Mouse (Mus musculus) adrenal gland, postnatal 0 days (tissue): ENCODE measurements around the gene Hnrnpr. TPM values are rescaled to one million over a fixed set of nuclear protein-coding genes. Genes with fewer than 3 reads are reported as not detected.

Experiments
- polyA plus RNA-seq: library from polyadenylated mRNA; unstranded; fragments of >200 nt; fragmentation: Nextera tagmentation; extraction: Ambion mirVana; gene quantifications from 2 replicates; pipeline ENCODE4 v1.2.1, GENCODE M21; 2015

The Hnrnpr gene
- polyA plus RNA-seq = 66.3 and 85.8 TPM in 2 replicates

DNA sequence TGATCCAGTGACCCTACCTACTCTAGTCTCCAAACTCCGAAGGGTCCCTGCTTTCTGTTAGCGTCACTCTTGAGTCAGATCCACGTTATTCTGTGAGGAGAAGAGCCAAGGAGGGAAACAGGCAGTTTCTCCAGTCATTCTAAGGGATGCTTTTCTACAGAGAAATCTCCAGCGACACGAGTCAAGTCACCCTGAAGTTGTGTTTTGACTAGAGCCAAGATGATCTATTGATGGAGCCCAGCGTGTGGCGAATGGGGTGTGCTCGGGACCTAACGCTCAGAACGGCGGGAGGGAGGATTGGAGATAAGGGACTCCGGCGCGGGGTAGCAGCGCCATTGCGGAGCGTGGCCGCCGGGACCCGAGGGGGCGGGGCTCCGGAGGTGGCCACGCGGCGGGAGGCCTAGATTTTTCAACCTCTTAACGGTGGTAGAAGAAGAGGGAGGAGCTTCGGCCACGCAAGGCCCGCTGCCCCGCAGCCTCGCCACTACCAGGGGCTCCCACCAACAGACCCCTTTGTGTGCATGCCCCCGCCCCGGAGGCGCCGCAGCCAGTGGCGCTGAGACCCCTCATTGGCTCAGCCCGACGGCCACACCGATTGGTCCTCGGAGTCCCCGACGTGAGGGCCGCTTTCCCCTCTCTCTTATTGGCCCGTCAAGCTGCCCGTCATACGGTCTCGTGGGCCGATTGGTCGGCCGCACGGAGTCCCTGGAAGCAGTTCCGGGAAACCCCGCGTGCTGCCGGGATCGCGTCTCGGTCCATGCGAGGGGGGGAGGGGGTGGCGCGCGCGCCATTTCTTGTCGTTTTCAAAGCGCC is at the start of gene Hnrnpr:
TSS of gene Hnrnpr (plus strand) at position 714 of the 813 bp plus-strand sequence.

GRCm38 (mm10) chr4:136284455-136284854 is 26.3 kb upstream of the Hnrnpr start, which contains the start of gene Zfp46:
Gene Zfp46, plus strand, starts transcription at chr4:136284683.

Other genes starting within 250 kb of the Hnrnpr start
- 210 and 233 TPM in 2 replicates for gene Id3, start 167.4 kb upstream of the Hnrnpr start, polyA plus RNA-seq
- 6.0 and 6.9 TPM in 2 replicates for gene E2f2, start 138.5 kb upstream of the Hnrnpr start, polyA plus RNA-seq
- 4.4 and 6.0 TPM in 2 replicates for gene Asap3, start 104.6 kb upstream of the Hnrnpr start, polyA plus RNA-seq
- gene Tcea3, start 63.2 kb upstream of the Hnrnpr start, polyA plus RNA-seq = 9.7 and 14.1 TPM in 2 replicates
- gene Zfp46, start 26.3 kb upstream of the Hnrnpr start, polyA plus RNA-seq = 10.1 and 11.5 TPM in 2 replicates
- 0.30 and 0.37 TPM in 2 replicates for gene Htr1d, start 112.6 kb downstream of the Hnrnpr start, polyA plus RNA-seq
- 0.32 and 0.46 TPM in 2 replicates for gene 6030445D17Rik, start 151.3 kb downstream of the Hnrnpr start, polyA plus RNA-seq
- gene Luzp1, start 158.8 kb downstream of the Hnrnpr start, polyA plus RNA-seq = 38.0 and 46.7 TPM in 2 replicates